Mouse (Mus musculus): ENCODE results near the gene Catip. TPM values are rescaled to one million over a fixed set of nuclear protein-coding genes. Genes with fewer than 3 reads are reported as not detected.

Gene Catip
- polyA plus RNA-seq, 1 experiment from 2014 or later, result 1.1 TPM

DNA sequence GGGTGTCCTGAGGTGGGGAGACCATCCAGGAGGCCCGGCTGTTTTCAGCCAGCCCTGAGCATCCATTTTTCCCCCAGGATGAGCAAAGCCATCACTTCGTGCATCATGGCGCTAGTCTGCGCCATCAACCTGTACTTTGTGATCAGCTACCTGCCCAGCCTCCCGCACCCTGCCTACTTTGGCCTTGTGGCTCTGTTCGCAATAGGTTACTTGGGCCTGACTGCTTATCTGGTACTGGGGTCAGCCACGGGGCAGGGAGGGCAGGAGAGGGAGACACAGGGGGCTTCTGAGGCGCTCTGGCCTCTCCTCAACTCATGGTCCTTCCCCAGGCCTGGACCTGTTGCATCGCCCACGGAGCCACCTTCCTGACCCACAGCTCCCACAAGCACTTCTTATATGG is 23.2 kb downstream of the Catip start:
- Histone ChIP-seq H3K36me3 (ENCODE audit: control insufficient read depth, insufficient read depth) (no peaks in the 10 kb centered on the region), H3K4me3 (ENCODE audit: low read length) (no peak overlapping the region), H3K27ac (ENCODE audit: low read length) (no peak overlapping the region), H3K4me1 (ENCODE audit: control insufficient read depth, insufficient read depth, low read length) (peaks cover 16% of the 10 kb centered on the region), H3K9ac (ENCODE audit: low read length) (no peak overlapping the region), H3K4me2 (ENCODE audit: low read depth, low read length) (no peak overlapping the region), H3K27me3 (ENCODE audit: control insufficient read depth, insufficient read depth, low read length) (no peaks in the 10 kb centered on the region), H3K9me3 (replicated peaks; ENCODE audit: control insufficient read depth, low read length) (no peaks in the 10 kb centered on the region)
- 91% methylated on average over 10 of the region's 10 CpGs for WGBS
- no peak for ATAC-seq (replicated peaks; ENCODE audit: extremely low read depth, insufficient read depth, low FRiP score)

DNA sequence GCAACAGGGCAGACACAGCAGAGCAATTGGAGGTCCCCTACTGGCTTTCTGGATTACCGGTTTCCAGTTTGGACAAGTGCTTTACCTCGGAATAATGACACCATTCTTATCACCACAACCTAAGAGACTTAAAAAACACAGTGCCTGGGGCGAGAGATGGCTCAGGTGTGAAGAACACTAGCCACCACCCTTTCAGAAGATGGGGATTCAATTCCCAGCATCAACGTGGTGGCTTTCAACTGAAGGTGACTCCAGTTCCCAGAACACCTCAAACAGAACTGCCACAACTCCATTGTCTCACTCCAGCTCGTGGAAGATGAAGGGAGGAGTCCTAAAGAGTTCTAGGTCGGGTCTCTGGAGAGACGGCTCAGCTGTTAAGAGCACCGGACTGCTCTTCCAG is 23.6 kb downstream of the Catip start:
- Histone ChIP-seq H3K4me1 (ENCODE audit: control insufficient read depth, insufficient read depth, low read length) (peaks cover 20% of the 10 kb centered on the region), H3K9me3 (replicated peaks; ENCODE audit: control insufficient read depth, low read length) (no peaks in the 10 kb centered on the region), H3K27me3 (ENCODE audit: control insufficient read depth, insufficient read depth, low read length) (no peaks in the 10 kb centered on the region), H3K27ac (ENCODE audit: low read length) (no peak overlapping the region), H3K4me2 (ENCODE audit: low read depth, low read length) (no peak overlapping the region), H3K36me3 (ENCODE audit: control insufficient read depth, insufficient read depth) (no peaks in the 10 kb centered on the region), H3K9ac (ENCODE audit: low read length) (no peak overlapping the region), H3K4me3 (ENCODE audit: low read length) (no peak overlapping the region)
- 79% methylated on average over 8 of the region's 8 CpGs for WGBS
- ATAC-seq (replicated peaks; ENCODE audit: extremely low read depth, insufficient read depth, low FRiP score), result no peak

DNA sequence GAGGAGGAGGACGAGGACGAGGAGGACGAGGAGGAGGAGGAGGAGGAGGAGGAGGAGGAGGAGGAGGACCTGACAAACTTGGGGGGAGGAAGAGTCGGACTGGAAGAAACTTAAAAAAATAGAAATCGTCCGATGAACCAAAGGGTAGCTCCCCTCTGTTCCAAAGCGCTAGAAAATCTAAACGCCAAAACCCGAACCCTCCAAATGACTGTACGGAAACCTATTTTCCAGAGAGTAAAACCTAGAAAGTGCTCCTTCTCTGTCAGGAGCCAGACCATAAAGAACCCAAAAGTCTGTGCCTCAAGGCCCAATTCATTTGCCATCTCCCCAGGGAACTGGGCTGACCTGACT is 24.4 kb downstream of the Catip start:
- Histone ChIP-seq H3K27ac (ENCODE audit: low read length) (peak overlapping the region; percentile 98), H3K4me2 (ENCODE audit: low read depth, low read length) (peak overlapping the region; percentile 68), H3K4me3 (ENCODE audit: low read length) (peak overlapping the region; percentile 66), H3K9ac (ENCODE audit: low read length) (peak overlapping the region; percentile 86), H3K9me3 (replicated peaks; ENCODE audit: control insufficient read depth, low read length) (no peaks in the 10 kb centered on the region), H3K27me3 (ENCODE audit: control insufficient read depth, insufficient read depth, low read length) (no peaks in the 10 kb centered on the region), H3K4me1 (ENCODE audit: control insufficient read depth, insufficient read depth, low read length) (peaks cover 25% of the 10 kb centered on the region), H3K36me3 (ENCODE audit: control insufficient read depth, insufficient read depth) (no peaks in the 10 kb centered on the region)
- 61% methylated on average over 7 of the region's 10 CpGs for WGBS
- ATAC-seq (replicated peaks; ENCODE audit: extremely low read depth, insufficient read depth, low FRiP score), result no peak

DNA sequence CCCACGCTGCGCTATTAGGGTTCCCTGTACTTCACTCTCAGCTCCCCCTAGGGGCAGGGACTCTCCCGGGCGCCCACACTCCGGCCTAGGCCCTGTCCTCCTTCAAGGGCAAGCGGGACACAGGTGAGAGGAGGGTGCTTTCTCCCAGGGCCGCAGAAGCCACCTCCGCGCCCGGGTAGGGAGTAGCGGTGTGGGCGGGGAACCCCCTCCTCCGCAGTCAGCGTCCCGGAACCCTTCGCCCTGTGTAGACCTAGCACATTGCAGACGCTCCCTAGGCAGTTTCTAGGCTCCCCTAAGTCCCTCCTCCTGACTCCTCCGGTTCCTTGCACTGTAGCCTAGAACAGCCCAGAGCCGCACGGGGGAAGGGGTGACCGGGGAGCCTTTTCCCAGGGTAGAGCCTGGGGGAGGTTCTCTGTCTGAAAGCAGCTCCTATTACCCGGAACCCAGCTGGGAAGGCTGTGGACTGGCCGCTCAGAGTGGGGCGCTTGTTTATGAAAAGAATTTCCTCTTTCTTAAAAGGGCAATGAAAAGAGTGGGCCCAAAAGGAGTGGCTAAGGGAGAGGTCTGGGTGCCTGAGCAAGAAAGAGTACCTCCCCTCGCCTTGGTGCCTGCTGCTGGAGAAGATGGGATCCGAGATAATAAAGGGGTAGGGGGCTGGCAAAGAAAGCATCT is 24.9 kb downstream of the Catip start:
- H3K4me3 ChIP-seq (ENCODE audit: low read length), result peak overlapping the region; percentile 66
- peak; percentile 76 for ATAC-seq (replicated peaks; ENCODE audit: extremely low read depth, insufficient read depth, low FRiP score)
- WGBS, result under 1% methylated on average over 26 of the region's 26 CpGs
- peak overlapping the region; percentile 68 for H3K4me2 ChIP-seq (ENCODE audit: low read depth, low read length)
- H3K36me3 ChIP-seq (ENCODE audit: control insufficient read depth, insufficient read depth), result no peaks in the 10 kb centered on the region
- no peaks in the 10 kb centered on the region for H3K27me3 ChIP-seq (ENCODE audit: control insufficient read depth, insufficient read depth, low read length)
- peak overlapping the region; percentile 98 for H3K27ac ChIP-seq (ENCODE audit: low read length)
- peak overlapping the region; percentile 86 for H3K9ac ChIP-seq (ENCODE audit: low read length)
- no peaks in the 10 kb centered on the region for H3K9me3 ChIP-seq (replicated peaks; ENCODE audit: control insufficient read depth, low read length)
- H3K4me1 ChIP-seq (ENCODE audit: control insufficient read depth, insufficient read depth, low read length), result peaks cover 25% of the 10 kb centered on the region

DNA sequence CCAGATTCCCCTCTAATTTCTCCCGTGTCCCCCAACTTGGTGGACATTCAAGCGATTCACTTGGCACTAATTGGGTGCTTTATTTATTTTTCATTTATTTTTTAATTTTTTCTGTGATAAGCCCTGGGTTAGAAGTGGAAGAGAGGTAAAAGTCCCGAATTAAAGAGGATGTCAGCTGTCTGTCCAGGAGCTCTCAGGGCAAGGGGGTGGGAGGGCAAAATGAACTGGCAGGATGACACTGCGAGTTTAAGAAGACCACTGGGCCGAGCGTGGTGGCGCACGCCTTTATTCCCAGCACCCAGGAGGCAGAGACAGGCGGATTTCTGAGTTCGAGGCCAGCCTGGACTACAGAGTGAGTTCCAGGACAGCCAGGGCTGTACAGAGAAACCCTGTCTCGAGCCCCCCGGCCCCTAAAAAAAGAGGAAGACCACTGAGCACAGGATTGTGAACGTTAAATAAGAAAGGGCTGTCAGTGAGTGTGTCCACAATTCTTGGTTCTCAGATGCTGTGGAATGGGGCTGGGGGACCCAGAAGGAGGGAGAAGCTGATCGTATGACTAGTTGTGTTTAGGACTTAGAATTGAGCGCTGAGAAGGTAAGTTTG is 25.6 kb downstream of the Catip start:
- Histone ChIP-seq H3K4me1 (ENCODE audit: control insufficient read depth, insufficient read depth, low read length) (peaks cover 25% of the 10 kb centered on the region), H3K27ac (ENCODE audit: low read length) (peak overlapping the region; percentile 98), H3K4me2 (ENCODE audit: low read depth, low read length) (peak overlapping the region; percentile 68), H3K27me3 (ENCODE audit: control insufficient read depth, insufficient read depth, low read length) (no peaks in the 10 kb centered on the region), H3K36me3 (ENCODE audit: control insufficient read depth, insufficient read depth) (no peaks in the 10 kb centered on the region), H3K9me3 (replicated peaks; ENCODE audit: control insufficient read depth, low read length) (no peaks in the 10 kb centered on the region), H3K9ac (ENCODE audit: low read length) (peak overlapping the region; percentile 86), H3K4me3 (ENCODE audit: low read length) (peak overlapping the region; percentile 66)
- ATAC-seq (replicated peaks; ENCODE audit: extremely low read depth, insufficient read depth, low FRiP score), result no peak
- 55% methylated on average over 15 of the region's 15 CpGs for WGBS

DNA sequence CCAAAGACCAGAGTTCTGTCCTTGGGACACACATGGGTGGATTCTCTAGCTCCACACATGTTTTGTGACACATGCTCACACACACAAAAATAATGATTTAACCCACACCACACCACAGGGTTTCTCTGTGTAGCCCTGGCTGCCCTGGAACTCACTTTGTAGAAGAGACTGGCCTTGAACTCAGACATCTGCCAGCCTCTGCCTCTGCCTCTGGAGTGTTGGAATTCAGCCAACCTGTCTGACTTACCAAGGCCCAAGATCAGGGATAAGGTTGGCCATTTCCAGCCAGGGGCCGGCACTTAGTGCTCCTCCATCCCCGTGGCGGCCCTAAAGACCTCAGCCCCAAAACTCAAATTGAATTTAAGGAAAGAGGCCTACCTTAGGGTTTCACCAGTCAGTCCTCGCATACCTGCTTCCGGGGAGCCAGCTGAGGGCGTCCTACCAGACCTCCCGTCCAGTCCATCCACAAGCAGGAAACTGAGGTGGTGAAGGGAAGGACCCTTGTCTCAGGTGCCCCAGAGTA is 26.6 kb downstream of the Catip start:
- Histone ChIP-seq H3K4me1 (ENCODE audit: control insufficient read depth, insufficient read depth, low read length) (peaks cover 32% of the 10 kb centered on the region), H3K27me3 (ENCODE audit: control insufficient read depth, insufficient read depth, low read length) (no peaks in the 10 kb centered on the region), H3K9ac (ENCODE audit: low read length) (no peak overlapping the region), H3K9me3 (replicated peaks; ENCODE audit: control insufficient read depth, low read length) (no peaks in the 10 kb centered on the region), H3K4me2 (ENCODE audit: low read depth, low read length) (no peak overlapping the region), H3K36me3 (ENCODE audit: control insufficient read depth, insufficient read depth) (no peaks in the 10 kb centered on the region; the same call in 1 of the 2 replicates), H3K4me3 (ENCODE audit: low read length) (no peak overlapping the region), H3K27ac (ENCODE audit: low read length) (no peak overlapping the region)
- WGBS, result 74% methylated on average over 7 of the region's 7 CpGs
- ATAC-seq (replicated peaks; ENCODE audit: extremely low read depth, insufficient read depth, low FRiP score), result no peak

DNA sequence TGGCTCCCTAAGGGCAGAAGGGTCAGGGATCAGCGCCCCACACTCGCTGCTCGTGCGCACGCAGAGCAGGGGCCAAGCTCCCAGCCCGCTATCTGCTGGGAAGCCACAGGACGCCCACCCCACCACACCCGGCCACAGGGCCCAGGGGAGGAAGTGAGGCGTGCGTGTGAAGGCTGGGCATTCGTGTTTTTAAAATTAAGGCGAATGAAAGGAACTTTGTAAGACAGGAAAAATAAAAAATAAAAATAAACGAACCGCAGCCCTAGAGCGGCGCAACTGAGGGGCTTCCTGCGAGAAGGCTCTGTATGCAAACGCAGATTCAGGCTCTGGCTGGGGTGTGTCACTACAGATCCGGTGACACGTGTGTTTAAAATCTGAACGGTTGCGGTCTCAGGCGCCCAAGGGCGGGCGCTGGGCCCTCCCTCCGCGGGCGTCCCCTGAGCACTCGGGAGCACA is 28.0 kb downstream of the Catip start:
- Histone ChIP-seq H3K27ac (ENCODE audit: low read length) (peak overlapping the region; percentile 98), H3K4me1 (ENCODE audit: control insufficient read depth, insufficient read depth, low read length) (peaks cover 33% of the 10 kb centered on the region), H3K4me2 (ENCODE audit: low read depth, low read length) (peak overlapping the region; percentile 65), H3K36me3 (ENCODE audit: control insufficient read depth, insufficient read depth) (peaks cover 11% of the 10 kb centered on the region), H3K4me3 (ENCODE audit: low read length) (peak overlapping the region; percentile 82), H3K9me3 (replicated peaks; ENCODE audit: control insufficient read depth, low read length) (no peaks in the 10 kb centered on the region), H3K9ac (ENCODE audit: low read length) (peak overlapping the region; percentile 74), H3K27me3 (ENCODE audit: control insufficient read depth, insufficient read depth, low read length) (no peaks in the 10 kb centered on the region)
- 3% methylated on average over 29 of the region's 29 CpGs for WGBS
- ATAC-seq (replicated peaks; ENCODE audit: extremely low read depth, insufficient read depth, low FRiP score), result peak; percentile 10

DNA sequence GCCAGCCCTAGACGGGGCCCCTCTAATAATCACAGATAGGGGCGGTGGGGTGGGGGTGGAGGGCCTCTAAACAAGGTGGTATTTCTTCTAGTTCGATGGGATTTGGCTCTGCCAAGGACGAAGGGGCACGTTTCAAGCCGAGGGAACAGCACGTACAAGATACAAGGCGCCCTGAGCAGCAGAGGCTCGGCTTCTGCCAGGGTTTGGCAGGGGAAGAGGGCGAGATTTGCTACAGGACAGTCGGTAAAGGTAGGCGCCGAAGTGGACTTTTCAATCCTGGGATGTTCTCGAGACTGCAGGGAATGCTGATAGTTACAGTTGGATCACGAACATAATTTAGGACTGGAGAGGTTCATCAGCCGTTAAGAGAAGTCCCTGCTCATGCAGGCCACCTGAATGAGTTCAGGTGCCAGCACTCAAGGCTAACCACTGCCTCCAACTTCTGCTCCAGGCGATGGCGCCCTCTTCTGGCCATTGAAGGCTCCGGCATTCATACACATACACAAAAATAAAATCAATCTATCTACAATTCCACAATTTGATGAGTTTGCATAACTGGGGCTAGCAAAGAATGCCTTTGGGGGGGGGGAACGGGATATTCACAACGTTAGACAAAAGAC is 28.5 kb downstream of the Catip start:
- peak overlapping the region; percentile 65 for H3K4me2 ChIP-seq (ENCODE audit: low read depth, low read length)
- H3K9me3 ChIP-seq (replicated peaks; ENCODE audit: control insufficient read depth, low read length), result no peaks in the 10 kb centered on the region
- WGBS, result 3% methylated on average over 21 of the region's 21 CpGs
- no peaks in the 10 kb centered on the region for H3K27me3 ChIP-seq (ENCODE audit: control insufficient read depth, insufficient read depth, low read length)
- peak overlapping the region; percentile 82 for H3K4me3 ChIP-seq (ENCODE audit: low read length)
- peak overlapping the region; percentile 98 for H3K27ac ChIP-seq (ENCODE audit: low read length)
- peak overlapping the region; percentile 74 for H3K9ac ChIP-seq (ENCODE audit: low read length)
- no peak for ATAC-seq (replicated peaks; ENCODE audit: extremely low read depth, insufficient read depth, low FRiP score)
- peaks cover 16% of the 10 kb centered on the region for H3K36me3 ChIP-seq (ENCODE audit: control insufficient read depth, insufficient read depth)
- peaks cover 33% of the 10 kb centered on the region for H3K4me1 ChIP-seq (ENCODE audit: control insufficient read depth, insufficient read depth, low read length)
